Mouse (Mus musculus) embryonic fibroblast, embryonic 13.5 days (primary cell): ENCODE measurements around the gene Gpr162.

Experiments used
- CTCF ChIP-seq: IDR thresholded peaks from 2 replicates; pipeline ENCODE4 v1.5.1; 2011; ENCODE audit warnings: mild to moderate bottlenecking, control low read depth, low read length, moderate library complexity, borderline replicate concordance; ENCODE audit not compliant: insufficient read depth
- POLR2A ChIP-seq: IDR thresholded peaks from 2 replicates; pipeline ENCODE4 v1.6.1; 2011; ENCODE audit warnings: low read depth, mild to moderate bottlenecking, control low read depth, low read length, moderate library complexity

DNA sequence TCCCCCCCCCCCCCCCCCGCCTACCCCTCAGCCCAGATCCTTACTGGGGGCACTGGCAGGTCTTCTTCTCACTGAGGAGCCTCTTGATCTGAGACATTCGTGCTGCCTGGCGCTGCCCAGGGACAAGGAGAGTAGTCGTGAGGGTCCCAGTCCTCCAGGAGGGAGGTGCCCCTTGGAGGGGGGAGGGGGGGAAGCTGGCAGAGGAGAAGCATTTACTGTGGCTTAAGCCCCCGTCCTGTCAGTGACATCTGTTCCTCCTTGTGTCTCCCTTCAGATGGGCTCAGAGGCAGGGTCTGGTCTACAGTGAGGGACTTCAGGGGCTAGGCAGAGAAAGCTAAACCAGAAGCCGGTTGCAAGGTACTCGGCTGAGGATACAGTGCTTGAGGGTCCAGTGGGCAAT, 2.8 kb upstream of the Gpr162 start:
- TF ChIP-seq CTCF (no peak), POLR2A (no peak)
